Mouse (Mus musculus) cerebellum, adult 9-10 months (tissue): ENCODE measurements around the gene Igtp.
"Not testable (repeated sequence)": the region's sequence is repeated elsewhere in the genome, so short reads cannot be mapped to it uniquely, and the experiment has no call there.

Experiments
- DNase-seq: peaks from one replicate; pipeline ENCODE4 v3.0.0; 2022

Igtp gene

DNA sequence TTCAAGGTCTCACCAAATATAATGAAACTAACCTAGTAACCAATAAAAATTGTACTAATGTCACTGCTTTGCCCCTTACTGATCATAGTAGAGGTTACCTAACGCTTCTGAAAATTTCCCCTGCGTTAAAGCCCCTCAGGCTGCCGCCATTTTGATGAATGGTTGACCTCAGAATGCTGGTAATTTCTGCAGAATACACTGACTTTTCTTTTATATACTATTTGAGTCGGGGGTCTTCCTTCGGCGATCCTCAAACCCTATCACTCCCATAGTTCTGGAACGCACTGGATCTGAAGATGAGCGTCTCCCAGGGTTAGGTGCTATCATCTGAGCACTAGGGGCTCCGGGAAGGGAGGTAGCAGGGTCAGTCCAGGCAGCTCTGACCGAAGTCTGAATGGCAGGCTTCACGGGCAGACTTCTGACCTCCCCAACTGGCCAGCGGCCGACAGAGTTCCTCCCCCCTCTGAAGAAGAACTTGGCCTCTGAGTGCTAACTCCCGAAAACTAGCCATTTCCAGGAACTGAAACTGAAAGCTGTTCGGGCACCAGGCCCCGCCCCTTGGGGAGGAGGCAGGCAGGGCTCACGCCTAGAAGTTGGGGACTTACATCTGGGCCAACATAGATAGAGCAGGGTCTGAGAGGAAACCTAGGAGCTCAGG is 15.2 kb downstream of the Igtp start:
- DNase-seq = no peak

DNA sequence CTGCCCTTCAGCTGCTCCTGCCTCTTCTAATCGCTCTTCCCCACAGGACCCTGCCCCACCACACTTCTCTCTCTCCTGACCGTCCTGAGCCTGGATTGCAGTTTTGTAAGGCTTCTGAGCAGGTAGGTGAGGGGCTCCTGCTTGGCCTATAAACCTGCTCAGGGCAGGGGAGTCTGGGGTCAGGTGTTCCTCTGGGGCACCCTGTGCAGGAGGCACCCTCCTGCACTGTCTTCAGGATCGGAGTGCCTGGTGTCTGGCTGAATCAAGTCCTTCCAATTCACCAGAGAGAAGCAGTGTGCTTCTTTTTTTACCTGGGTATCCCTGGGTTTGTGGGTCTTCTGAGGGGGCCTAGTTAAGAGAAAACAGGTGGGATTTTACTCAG is 15.7 kb downstream of the Igtp start:
- DNase-seq = not testable (repeated sequence)

DNA sequence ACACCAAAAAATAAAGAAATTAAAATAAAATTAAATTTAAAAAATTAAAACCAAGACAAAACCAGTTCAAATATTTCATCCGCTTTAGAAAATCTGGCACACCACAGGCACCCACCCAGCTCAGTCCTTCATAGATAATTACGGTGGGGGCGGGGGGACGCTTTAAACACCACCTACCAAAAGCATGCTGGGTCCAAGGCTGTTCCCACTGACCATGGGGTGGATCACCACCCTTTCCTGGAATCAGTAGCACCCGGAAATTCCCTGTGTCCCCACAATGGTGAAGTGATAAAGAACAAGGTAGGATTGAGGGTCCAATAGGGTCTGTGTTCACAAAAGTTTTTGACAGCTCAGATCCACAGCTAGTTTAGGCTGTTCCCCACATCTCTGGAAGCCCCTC is 16.5 kb downstream of the Igtp start:
- no peak for DNase-seq

DNA sequence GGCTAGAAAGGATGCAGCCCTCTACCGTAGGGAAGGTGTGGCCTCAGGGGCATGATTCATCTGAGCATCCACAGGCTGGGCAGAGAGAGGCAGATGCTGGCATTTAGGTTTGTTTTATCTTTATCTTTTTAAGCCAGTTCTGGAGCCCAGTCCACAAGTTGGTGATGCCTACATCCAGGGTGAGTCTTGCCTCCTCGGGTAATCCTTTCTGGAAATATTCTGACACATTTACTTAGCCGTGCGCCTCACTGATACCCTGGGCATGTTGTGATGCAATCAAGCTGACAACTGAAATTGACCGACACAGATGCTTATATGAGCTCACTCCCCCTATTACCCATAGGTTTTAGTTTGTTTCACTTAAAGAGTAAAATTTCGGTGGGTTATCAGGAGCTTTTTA is 17.5 kb downstream of the Igtp start:
- DNase-seq = no peak

DNA sequence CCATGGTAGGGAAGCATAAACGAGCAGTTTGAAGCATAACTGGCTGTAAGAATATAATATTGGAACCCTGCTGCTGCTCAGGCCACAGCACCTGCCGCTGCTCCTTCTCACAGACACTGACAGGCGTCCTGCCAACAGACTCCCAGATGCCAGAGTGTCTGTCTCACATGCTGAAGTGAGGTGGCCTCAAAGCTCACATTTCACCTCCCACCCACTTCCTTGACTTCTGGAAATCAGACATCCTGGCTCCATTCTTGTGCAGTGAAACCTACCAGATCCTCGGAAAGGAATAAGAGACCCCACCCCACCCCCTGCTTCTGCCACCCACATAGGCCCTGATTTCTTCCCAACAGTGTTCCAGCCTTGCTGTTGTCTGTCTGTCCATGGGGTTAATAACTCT is 24.4 kb downstream of the Igtp start:
- no peak for DNase-seq

DNA sequence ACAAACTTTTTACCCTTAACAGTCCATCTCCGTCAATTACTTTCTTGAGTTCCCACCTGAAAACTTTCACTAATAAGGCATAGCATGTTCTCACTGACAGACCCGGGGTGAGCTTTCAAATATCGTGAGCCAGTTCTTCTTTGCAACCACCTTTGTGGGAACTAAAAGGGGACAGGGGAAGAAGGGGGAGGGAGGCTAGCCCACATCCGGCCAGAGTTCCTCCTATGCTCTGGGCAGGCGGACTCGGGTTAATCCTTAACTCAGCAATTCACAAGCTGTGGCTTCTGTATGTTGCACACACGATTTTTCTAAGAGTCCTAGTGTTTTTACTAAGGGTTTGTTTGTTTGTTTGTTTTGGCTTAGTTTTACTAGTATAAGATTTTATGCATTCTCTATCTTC is 25.0 kb downstream of the Igtp start:
- no peak for DNase-seq

DNA sequence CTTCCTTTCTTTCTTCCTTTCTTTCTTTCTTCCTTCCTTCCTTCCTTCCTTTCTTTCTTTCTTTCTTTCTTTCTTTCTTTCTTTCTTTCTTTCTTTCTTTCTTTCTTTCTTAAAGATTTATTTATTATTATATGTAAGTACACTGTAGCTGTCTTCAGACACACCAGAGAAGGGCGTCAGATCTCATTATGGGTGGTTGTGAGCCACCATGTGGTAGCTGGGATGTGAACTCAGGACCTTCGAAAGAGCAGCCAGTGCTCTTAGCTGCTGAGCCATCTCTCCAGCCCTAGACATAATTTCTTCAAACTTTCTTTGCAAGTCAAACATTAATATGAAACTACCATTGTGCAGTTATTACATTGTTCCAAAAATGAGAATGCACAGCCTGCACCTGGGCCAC is 25.5 kb downstream of the Igtp start:
- not testable (repeated sequence) for DNase-seq

DNA sequence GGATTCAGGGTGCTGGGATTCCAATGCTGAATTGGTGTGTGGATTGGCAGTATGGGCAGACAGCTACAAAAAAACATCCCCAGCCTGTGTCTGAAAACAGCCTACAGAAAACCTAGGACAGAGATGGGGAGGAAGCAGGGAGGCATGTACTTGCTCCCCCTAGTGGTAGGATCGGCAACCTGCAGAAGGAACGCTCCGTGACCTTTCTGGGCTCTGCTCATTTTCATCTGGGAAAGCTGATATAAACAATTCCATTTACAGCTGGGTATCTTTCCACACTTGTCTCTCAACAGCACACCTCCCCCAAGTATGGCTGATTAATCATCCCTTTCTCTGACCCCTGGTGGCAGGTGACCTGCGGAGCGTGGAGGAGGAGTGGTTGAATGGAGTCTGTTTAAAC is 26.3 kb downstream of the Igtp start:
- peak; percentile 69 for DNase-seq

DNA sequence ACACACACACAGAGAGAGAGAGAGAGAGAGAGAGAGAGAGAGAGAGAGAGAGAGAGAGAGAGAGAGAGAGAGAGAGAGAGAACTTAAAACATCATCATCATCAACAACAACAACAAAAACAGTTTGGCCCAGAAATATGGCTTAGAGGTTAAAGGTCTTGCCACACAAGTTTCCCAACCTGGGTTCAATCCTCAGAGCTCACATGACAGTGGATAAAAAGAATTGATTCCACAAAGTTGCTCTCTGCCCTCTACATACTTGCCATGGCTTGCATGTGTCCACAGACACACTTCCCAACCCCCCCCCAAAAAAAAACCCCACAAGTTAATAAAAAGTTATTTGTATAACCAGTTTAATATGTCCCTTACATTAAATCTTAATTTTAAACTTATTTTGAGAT is 27.1 kb downstream of the Igtp start:
- no peak for DNase-seq

DNA sequence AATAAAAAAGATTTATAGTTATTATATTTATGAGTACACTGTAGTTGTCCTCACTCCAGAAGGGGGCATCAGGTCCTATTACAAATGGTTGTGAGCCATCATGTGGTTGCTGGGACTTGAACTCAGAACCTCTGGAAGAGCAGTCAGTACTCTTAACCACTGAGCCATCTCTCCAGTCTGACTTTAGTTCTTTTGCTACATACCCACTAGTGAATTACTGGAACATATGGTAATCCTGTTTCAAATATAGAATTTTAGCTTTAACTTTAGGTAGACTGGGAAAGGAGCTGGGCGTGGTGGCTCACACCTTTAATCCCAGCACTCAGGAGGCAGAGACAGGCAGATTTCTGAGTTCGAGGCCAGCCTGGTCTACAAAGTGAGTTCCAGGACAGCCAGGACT is 28.7 kb downstream of the Igtp start:
- not testable (repeated sequence) for DNase-seq

DNA sequence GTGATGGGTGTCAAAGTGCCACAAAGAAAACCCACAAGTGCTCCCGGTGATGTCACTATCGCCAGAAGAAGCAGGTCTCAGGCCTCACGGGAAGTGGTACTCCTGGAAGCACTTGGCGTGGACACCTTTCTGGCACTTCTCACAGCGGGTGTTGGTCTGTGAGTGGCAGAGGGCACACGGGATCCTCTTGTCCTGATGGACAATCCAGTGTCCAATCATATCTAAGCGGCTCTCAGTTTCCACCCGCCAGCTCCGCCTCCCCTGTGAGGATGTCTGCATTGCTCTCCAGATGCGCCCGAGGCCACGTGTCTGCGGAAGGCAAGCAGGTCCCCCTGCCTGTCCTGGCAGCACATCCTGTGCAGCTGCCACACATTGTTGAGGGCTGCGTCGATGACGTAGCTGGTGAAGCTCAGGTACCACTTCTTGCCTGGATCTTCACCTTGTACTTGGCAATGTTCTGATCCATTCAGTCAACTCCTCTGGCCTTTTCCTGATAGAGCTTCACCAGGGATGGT is 31.1 kb downstream of the Igtp start:
- DNase-seq = no peak

DNA sequence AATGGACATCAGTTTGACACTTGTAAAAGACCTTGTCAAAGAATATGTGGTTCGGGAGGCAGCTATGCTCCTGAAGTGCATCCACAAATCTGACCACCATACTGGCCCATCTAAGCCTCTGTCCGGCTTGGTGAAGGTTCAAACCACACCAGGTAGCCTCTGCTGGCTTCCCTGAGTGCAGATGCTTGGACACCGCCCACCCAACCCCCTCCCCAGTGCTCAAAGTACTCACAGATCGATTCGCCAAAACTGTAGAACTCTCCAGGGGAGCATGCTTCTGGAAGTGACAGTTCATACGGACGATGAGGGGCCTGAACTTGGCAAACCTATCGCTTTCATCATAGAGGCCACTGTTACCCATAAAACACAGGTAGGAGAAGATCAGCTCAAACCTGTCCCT is 31.8 kb downstream of the Igtp start:
- DNase-seq = no peak

DNA sequence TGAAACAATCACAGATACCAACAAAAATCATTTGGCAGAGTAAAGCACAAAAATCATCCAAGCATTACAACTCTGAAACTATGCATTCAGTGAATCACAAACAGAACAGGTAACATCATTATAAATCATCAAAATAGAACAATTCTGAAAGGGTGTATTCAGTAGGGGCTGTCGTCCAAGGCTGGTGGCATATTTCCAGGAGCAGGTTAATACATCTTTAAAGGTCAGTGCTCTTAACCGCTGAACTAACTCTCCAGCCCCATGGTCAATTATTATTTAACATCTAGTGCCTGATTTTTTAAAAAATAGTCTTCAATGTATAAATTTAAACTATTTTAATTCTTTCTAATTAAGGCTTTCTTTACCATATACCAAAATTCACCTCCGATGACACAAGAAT is 35.2 kb downstream of the Igtp start:
- not testable (repeated sequence) for DNase-seq

DNA sequence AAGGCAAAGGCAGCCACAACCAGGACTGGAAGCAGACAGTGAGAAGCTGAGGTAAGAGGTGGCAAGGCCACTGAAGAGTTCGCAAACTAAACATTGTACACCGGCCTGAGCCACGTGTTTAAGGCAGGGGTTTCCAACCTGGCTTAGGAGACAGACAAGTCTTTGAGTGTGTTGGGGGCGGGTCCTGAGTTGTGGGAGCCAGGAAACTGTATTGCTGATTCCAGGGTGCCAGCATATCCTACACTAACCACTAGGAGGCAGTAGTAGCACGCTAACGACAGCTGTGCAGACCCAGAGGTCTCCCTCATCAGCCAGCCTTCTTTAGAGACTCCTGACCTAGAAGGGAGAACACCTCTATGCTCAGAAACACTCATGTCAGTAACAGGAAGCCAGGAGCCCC is 35.8 kb downstream of the Igtp start:
- DNase-seq = no peak

DNA sequence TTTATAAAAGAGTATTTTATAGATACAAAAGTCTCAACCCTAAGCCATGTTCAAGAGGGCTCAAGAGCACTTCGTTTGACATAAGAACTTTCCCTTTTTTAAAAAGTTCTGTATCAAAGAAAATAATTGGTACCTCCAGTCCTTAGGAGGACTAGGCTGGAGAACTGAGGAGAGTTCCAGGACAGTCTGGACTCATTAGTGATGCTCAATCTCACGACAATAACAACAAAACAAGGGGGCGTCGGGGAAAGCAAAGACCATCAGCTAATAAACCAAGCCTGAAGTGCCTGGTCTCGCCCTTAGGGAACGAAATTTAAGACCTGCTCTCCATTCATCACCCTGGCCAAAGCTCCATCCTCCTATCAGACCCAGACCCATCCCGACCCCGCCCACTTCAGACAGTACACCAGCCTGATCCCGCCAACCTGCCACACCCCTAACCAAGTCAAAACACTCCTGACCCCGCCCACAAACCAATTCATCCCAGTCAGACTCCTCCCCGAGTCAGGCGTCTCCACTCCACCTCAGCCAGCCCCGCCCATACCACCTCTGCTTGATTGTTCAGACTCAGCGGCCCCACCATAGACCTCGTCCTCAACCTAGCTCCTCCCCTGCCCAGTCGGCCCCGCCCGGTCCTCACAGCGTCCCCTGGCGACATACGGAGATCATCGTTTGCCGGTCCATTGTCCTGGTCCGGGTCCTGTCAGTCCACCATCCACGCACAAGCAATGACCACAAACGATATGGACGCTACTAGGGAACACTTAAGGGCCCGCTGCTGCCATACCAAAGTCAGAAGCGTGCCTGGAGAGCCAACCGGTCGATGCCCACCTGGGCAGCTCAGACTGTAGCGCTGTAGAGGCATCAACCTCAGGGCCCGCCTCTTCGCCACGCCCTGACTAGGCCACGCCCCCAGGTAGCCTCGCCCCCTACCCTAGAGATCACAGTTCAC is 39.8 kb downstream of the Igtp start:
- DNase-seq = no peak

DNA sequence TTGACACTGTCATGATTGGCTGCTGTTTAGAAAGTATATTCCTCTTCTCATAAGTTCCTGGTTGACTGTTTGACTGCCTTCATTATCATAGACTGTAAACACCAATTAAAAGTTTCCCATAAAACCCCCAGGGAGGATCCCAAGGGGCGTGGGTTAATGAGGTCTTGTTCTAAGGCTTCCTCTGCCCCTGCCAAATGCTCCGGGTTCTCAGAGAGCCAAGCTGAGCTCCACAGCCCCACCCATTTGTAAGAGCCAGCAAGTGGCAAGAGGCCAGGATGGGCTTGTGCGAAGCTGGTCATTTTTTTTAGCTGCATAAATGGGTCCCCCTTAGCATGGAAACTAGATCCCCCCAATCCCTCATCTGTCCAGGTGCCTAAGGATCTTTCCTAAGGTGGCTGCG is 47.9 kb downstream of the Igtp start:
- DNase-seq = no peak

DNA sequence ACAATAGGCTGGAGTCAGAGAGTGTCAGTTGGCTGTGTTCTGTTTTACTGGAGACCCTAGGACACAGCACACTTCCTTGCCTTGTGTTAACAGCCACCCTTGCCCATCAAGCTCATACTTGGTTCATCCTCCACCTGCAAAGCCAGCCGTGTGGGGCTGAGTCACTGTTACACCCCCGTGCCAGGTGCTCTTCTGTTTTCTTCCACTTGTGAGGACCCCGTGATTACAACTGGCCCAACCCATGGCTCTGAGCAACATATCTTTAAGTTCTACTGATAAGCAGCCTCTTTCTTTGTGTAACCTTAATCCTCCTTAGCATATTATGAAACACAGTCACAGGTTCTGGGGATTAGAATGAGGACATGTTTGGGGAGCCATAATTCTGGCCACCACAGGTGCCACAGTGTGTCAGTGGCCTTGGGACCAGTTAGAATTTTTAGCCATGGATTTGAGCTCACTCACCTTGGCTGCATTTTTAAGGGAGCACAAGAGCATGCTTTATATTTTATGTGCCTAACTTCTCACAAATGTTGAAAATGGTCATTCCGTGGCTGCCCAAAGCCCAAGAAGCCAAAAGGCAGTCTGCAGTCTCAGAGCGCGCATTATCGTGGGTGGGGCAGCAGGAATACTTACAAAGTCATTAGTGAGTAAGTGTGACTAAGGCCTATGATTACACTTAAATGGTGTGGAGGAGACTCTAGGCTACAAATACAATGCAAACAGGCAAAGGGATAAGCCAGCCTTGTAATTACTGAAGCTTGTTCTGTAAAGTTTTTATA is 50.0 kb downstream of the Igtp start:
- no peak for DNase-seq

DNA sequence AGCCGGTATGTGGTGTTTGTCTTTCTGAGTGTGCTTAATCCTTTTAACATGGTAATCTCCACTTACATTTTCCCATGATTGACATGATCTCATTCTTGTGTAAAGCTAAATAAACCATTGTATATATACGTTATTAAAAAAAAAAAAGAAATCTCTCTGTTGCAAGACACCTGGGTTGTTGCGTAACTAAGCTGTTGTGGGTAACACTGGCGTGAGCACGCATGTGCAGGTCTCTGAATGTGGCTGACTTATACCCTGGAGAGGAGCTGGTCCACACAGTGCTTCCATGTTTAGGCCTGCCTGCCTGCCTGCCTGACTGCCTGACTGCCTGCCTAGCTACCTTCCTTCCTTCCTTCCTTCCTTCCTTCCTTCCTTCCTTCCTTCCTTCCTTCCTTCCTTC is 51.2 kb downstream of the Igtp start:
- DNase-seq = no peak

DNA sequence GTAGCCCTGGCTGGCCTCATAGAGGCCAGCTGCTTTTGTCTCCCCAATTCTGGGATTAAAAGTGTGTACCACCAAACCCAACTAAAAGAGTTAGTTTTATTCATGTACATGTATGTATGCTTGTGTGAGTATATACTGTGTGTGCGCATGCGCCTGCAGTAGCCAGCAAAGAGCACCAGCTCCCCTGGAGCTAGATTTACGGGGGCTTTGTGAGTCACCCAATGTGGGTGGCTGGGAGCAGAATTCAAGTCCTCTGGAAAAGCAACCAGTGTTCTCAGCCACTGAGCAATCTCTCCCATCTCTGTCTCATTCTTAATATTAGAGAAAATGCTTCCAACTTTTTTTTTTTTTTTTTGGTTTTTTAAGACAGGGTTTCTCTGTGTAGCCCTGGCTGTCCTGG is 55.1 kb downstream of the Igtp start:
- no peak for DNase-seq
